Mouse (Mus musculus) thymus, adult 2 months (tissue): ENCODE results near the gene Agfg2. TPM values are rescaled to one million over a fixed set of nuclear protein-coding genes. Genes with fewer than 3 reads are reported as not detected.

Experiments
- DNase-seq: peaks from one replicate; pipeline ENCODE4 v3.0.0; 2021
- H3K27ac ChIP-seq: fragments of 200-500 bp; 2 replicates; pipeline ENCODE4 v1.5.1; 2012; ENCODE audit warnings: low read length, control low read depth; ENCODE audit not compliant: control insufficient read depth, insufficient read depth
- H3K27me3 ChIP-seq: fragments of 200-500 bp; 2 replicates; pipeline ENCODE4 v1.6.1; 2012; ENCODE audit warnings: mild to moderate bottlenecking, low read length, moderate library complexity, mixed read lengths; ENCODE audit not compliant: control insufficient read depth, insufficient read depth
- H3K36me3 ChIP-seq: fragments of 200-500 bp; 2 replicates; pipeline ENCODE4 v1.6.1; 2012; ENCODE audit warnings: mild to moderate bottlenecking, low read length, moderate library complexity; ENCODE audit not compliant: control insufficient read depth, insufficient read depth
- H3K4me1 ChIP-seq: fragments of 200-500 bp; replicated peaks from 2 replicates; pipeline ENCODE4 v1.6.1; 2012; ENCODE audit warnings: low read length; ENCODE audit not compliant: control insufficient read depth, insufficient read depth
- H3K4me3 ChIP-seq: fragments of 200-500 bp; 2 replicates; pipeline ENCODE4 v1.5.1; 2012; ENCODE audit warnings: mild to moderate bottlenecking, low read length, control low read depth, moderate library complexity; ENCODE audit not compliant: control insufficient read depth, insufficient read depth
- CTCF ChIP-seq: fragments of 200-500 bp; IDR thresholded peaks from 2 replicates; pipeline ENCODE4 v1.5.1; 2012; ENCODE audit warnings: mild to moderate bottlenecking, control low read depth, low read length, moderate library complexity, borderline replicate concordance; ENCODE audit not compliant: control insufficient read depth, poor library complexity, insufficient read depth; ENCODE audit errors: extremely low read depth
- POLR2A ChIP-seq: fragments of 200-500 bp; IDR thresholded peaks from 2 replicates; pipeline ENCODE4 v1.6.1; 2012; ENCODE audit warnings: mild to moderate bottlenecking, low read length, control low read depth, moderate library complexity; ENCODE audit not compliant: control insufficient read depth, poor library complexity, insufficient read depth; ENCODE audit errors: extremely low read depth
- WGBS: fragments of 180-500 bp; shearing (Covaris S2); methylation state at CpG from one replicate; pipeline ENCODE4 v1.1.7; 2018; 5-methylcytosine and 5-hydroxymethylcytosine counted together
- polyA plus RNA-seq: library from polyadenylated mRNA; depleted of rRNA; stranded (reverse); fragments of >200 nt; gene quantifications from 2 replicates; pipeline ENCODE4 v1.2.3, GENCODE M21; 2012

Gene Agfg2
- polyA plus RNA-seq, 1 experiment = 205 TPM

DNA sequence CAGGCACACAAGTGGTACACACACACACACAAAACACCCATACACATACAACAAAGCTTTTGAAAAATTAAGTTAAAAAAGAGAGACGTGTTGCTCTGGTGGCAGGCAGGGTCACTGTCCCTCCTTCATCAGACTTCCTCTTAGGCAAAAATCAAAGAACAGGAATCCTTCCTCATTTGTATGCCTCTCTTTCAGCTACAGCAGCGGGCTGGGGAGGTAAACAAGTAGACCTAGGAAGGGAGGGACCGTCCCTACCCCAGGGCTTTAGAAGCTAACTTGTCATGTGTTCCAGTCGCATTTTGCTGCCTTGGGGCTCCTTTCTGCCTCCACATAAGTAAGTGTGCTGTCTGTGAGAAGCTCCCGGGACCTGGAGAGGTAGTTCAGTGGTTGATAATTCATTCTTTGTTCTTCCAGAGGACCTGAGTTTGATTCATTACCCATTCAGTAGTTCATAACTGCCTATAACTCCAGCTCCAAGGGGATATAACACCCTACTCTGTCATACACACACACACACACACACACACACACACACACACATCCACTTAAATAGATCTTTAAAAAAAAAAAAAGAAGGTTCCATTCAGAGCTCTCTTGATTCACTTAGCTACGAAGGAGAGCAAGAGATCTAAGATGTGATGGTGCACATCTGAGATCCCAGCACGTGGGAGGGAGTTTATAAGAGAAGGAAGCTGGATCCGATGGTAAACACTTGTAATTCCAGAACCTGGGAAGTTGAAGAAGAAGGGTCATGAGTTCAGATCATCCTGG is 33.7 kb upstream of the Agfg2 start:
- WGBS = 39% methylated on average over 8 of the region's 8 CpGs
- Histone ChIP-seq H3K27ac (no peak overlapping the region; the same call in 1 of the 2 replicates), H3K4me3 (no peak overlapping the region), H3K36me3 (no peaks in the 10 kb centered on the region), H3K27me3 (no peaks in the 10 kb centered on the region), H3K4me1 (peaks cover 37% of the 10 kb centered on the region)
- DNase-seq = no peak
- no peak for TF ChIP-seq CTCF
- TF ChIP-seq POLR2A = no peak

DNA sequence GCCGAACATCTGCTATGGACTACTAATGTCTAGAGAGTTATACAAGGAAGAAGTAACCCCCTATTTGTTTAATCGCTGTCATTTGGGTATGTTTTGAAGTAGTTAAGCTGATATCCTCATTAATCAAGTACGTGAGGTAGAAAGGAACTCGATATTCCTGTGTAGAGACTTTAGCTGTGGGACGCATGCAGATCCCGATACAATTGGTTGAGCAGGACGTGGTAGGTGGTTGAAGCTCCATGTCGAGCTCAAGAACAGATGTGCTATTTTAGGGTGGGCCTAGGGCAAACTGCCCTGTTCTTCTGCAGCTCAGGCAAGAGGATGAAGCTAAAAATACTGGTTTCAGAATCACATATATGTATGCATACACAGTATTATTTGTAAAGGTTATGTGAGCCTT is 31.2 kb upstream of the Agfg2 start:
- WGBS = 74% methylated on average over 8 of the region's 8 CpGs
- Histone ChIP-seq H3K27me3 (no peaks in the 10 kb centered on the region), H3K4me3 (no peak overlapping the region), H3K36me3 (no peaks in the 10 kb centered on the region), H3K4me1 (peaks cover 36% of the 10 kb centered on the region), H3K27ac (no peak overlapping the region; the same call in 1 of the 2 replicates)
- DNase-seq = no peak
- TF ChIP-seq POLR2A (no peak), CTCF (no peak)

DNA sequence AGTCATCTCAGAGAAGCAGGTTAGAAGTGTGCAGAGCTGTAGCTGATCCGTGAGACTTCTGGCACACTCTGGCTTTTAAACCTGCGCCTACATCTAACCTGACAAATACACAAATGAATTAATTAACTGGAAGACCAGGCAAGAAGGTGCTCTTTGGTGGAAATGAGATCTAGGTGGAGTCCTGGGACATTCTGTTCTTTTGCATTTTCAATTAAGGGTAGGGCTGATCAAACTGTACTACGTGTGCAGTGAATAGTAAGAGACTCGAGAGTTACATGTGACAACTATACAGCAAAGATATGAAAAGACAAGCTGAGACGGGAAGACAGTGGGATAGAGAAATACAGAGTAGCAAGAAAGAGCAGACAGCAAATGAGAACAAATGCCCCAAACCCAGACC is 28.9 kb upstream of the Agfg2 start:
- WGBS = 95% methylated on average over 5 of the region's 5 CpGs
- no peak for DNase-seq
- no peak overlapping the region for H3K4me3 ChIP-seq
- no peaks in the 10 kb centered on the region for H3K27me3 ChIP-seq
- no peak for TF ChIP-seq CTCF
- no peak for TF ChIP-seq POLR2A
- peaks cover 27% of the 10 kb centered on the region for H3K4me1 ChIP-seq
- H3K27ac ChIP-seq = no peak overlapping the region
- no peaks in the 10 kb centered on the region for H3K36me3 ChIP-seq

DNA sequence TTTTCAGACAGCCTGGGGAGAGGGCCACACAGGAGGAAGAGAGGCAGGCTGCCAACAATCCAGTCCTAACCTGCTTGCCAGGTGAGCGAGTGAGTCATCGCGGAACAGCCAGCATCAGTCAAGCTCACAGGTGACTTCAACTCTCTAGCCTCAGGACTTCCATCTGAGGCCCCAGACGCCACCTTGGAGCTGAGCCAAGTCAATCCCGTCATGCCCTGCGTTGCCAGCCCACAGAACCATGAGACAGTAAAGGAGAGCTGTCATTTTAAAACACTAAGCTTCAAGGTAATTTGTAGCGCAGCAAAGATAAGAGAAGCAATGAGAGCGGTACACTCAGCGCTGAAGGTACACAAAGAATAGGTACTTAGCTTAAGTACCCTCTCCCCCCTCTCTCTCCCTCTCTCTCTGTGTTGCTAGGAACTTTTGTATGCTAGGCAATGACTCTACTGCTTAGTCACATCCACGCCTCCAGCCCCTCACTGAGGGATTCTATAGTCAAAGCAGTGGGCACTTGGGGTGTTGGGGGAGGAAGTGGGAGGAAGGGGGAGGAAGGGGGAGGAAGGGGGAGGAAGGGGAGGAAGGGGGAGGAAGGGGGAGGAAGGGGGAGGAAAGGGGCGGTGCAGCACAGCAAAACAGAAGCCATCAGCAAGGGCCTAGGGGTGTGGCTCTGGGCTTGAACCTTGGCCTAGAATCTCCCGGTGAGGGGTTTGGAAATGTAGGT is 22.5 kb upstream of the Agfg2 start:
- TF ChIP-seq CTCF (0 out of 2 replicates have a peak, but pooled peaks have one; percentile 22), POLR2A (0 out of 2 replicates have a peak, but pooled peaks have one; percentile 28)

GRCm38 (mm10) chr5:137705242-137705641 is 20.7 kb upstream of the Agfg2 start:
- Histone ChIP-seq H3K27ac (peak overlapping the region; percentile 99), H3K4me1 (peaks cover 39% of the 10 kb centered on the region), H3K4me3 (peak overlapping the region; percentile 46), H3K36me3 (no peaks in the 10 kb centered on the region), H3K27me3 (no peaks in the 10 kb centered on the region)
- TF ChIP-seq POLR2A = peak; percentile 42; the same call in 1 of the 2 replicates
- TF ChIP-seq CTCF = no peak
- peak; percentile 65 for DNase-seq
- 4% methylated on average over 6 of the region's 6 CpGs for WGBS

More for the DNA sequence above, 22.5 kb upstream of the Agfg2 start:
- no peaks in the 10 kb centered on the region for H3K36me3 ChIP-seq
- H3K27ac ChIP-seq = peak overlapping the region; percentile 99
- no peaks in the 10 kb centered on the region for H3K27me3 ChIP-seq
- H3K4me1 ChIP-seq = peaks cover 35% of the 10 kb centered on the region
- peak; percentile 86 for DNase-seq
- H3K4me3 ChIP-seq = peak overlapping the region; percentile 24
- 3% methylated on average over 12 of the region's 12 CpGs for WGBS

GRCm38 (mm10) chr5:137699850-137700249 is 15.3 kb upstream of the Agfg2 start:
- 90% methylated on average over 2 of the region's 2 CpGs for WGBS
- Histone ChIP-seq H3K4me1 (peaks cover 44% of the 10 kb centered on the region), H3K27ac (peak overlapping the region; percentile 88), H3K4me3 (no peak overlapping the region), H3K27me3 (no peaks in the 10 kb centered on the region), H3K36me3 (no peaks in the 10 kb centered on the region)
- TF ChIP-seq CTCF (no peak), POLR2A (no peak)
- no peak for DNase-seq
